Mouse (Mus musculus) forebrain, embryonic 11.5 days (tissue): ENCODE results near the gene Sprn. TPM values are rescaled to one million over a fixed set of nuclear protein-coding genes. Genes with fewer than 3 reads are reported as not detected.

ENCODE experiments used
- ATAC-seq: fragments of 200-750 bp; cut with Nextera tagmentation; replicated peaks from 2 replicates; pipeline ENCODE4 v1.8.0; 2017; ENCODE audit warnings: moderate TSS enrichment; ENCODE audit not compliant: low FRiP score
- DNase-seq: peaks from one replicate; pipeline ENCODE4 v3.0.0-alpha.2; 2017; ENCODE audit warnings: low spot score
- H3K27ac ChIP-seq: fragments of 300-500 bp; sonication (generic); 2 replicates; pipeline ENCODE4 v1.5.1; 2014; ENCODE audit warnings: low read depth, low read length
- H3K27me3 ChIP-seq: fragments of 300-500 bp; sonication (generic); 2 replicates; pipeline ENCODE4 v1.6.1; 2014; ENCODE audit warnings: mild to moderate bottlenecking, low read length, mixed read lengths; ENCODE audit not compliant: control insufficient read depth, insufficient read depth
- H3K36me3 ChIP-seq: fragments of 300-500 bp; sonication (generic); 2 replicates; pipeline ENCODE4 v1.6.1; 2014; ENCODE audit warnings: mild to moderate bottlenecking, low read length, moderate library complexity, mixed read lengths; ENCODE audit not compliant: control insufficient read depth, insufficient read depth
- H3K4me1 ChIP-seq: fragments of 300-500 bp; sonication (generic); replicated peaks from 2 replicates; pipeline ENCODE4 v1.6.1; 2014; ENCODE audit warnings: low read length, mixed read lengths; ENCODE audit not compliant: control insufficient read depth, insufficient read depth
- H3K4me2 ChIP-seq: fragments of 300-500 bp; sonication (generic); 2 replicates; pipeline ENCODE4 v1.6.1; 2014; ENCODE audit warnings: low read depth, mild to moderate bottlenecking, low read length, moderate library complexity, mixed read lengths; ENCODE audit not compliant: severe bottlenecking
- H3K4me3 ChIP-seq: fragments of 300-500 bp; sonication (generic); 2 replicates; pipeline ENCODE4 v1.5.1; 2014; ENCODE audit warnings: low read depth, low read length
- H3K9ac ChIP-seq: fragments of 300-500 bp; sonication (generic); 2 replicates; pipeline ENCODE4 v1.6.1; 2014; ENCODE audit warnings: low read length
- H3K9me3 ChIP-seq: fragments of 300-500 bp; sonication (generic); 2 replicates; pipeline ENCODE4 v1.6.1; 2016; ENCODE audit warnings: low read length, mixed read lengths; ENCODE audit not compliant: control insufficient read depth
- WGBS: fragments of 180-500 bp; shearing (Covaris S2); extraction: QIAGEN DNeasy Blood & Tissue Kit; methylation state at CpG from one replicate; pipeline ENCODE4 v1.1.7; 2014; 5-methylcytosine and 5-hydroxymethylcytosine counted together
- polyA plus RNA-seq: library from polyadenylated mRNA; unstranded; fragments of >200 nt; fragmentation: Nextera tagmentation; extraction: Ambion mirVana; gene quantifications from 2 replicates; pipeline ENCODE4 v1.2.1, GENCODE M21; 2014

Sprn gene
- polyA plus RNA-seq, 1 experiment from 2014 or later: 0.68 TPM

- Histone ChIP-seq H3K4me3 (peak within 1 kb of the TSS; percentile 37), H3K4me2 (peak within 1 kb of the TSS; percentile 73), H3K4me1 (no peaks in the 10 kb centered on the region), H3K9ac (peak within 1 kb of the TSS; percentile 68), H3K27ac (no peak within 1 kb of the TSS), H3K36me3 (no peaks in the 10 kb centered on the region; the same call in 1 of the 2 replicates), H3K27me3 (no peaks in the 10 kb centered on the region), H3K9me3 (no peaks in the 10 kb centered on the region)
- ATAC-seq (peak; percentile 91), DNase-seq (peak; percentile 86)
- WGBS: 2% methylated on average over 30 of the region's 30 CpGs
Observed at GRCm38 (mm10) chr7:140101993-140102860, 52.5 kb downstream of the Sprn start, which contains the start of gene Fuom. Gene Fuom (minus strand): TSS chr7:140102441.

DNA sequence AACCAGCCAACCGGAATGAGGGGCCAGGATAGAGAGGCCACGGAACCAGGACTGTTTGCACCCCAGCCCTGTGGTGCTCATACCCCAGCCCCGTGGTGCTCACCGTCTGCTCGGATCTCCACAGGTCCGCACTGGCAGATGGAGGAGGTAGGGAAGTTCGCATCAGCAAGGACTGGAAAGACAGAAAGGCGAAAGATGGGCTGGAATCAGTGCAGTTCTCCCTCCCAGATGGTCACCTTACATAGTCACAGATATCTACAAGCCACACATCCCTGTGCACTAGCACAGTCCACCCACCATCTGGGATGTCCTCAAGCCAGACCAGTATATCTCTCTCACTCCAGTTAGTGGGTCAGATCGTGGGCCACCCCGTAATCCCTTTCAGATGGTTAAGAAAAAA, 53.2 kb downstream of the Sprn start:
- H3K9me3 ChIP-seq: no peaks in the 10 kb centered on the region
- 81% methylated on average over 10 of the region's 10 CpGs for WGBS
- H3K27me3 ChIP-seq: no peaks in the 10 kb centered on the region
- peak overlapping the region; percentile 68 for H3K9ac ChIP-seq
- H3K4me3 ChIP-seq: peak overlapping the region; percentile 37
- no peaks in the 10 kb centered on the region; the same call in 1 of the 2 replicates for H3K36me3 ChIP-seq
- ATAC-seq (peak; percentile 51; the same call in 1 of the 2 replicates), DNase-seq (no peak)
- H3K27ac ChIP-seq: no peak overlapping the region
- no peaks in the 10 kb centered on the region for H3K4me1 ChIP-seq
- H3K4me2 ChIP-seq: peak overlapping the region; percentile 73

Other genes with a start within 250 kb of the Sprn start
- not detected in 2 replicates for gene Utf1, start 211.1 kb downstream of the Sprn start, polyA plus RNA-seq
- gene 6430531B16Rik, start 176.1 kb downstream of the Sprn start, polyA plus RNA-seq: 0.35 and 0.77 TPM in 2 replicates
- gene Adam8, start 162.3 kb downstream of the Sprn start, polyA plus RNA-seq: 3.0 and 3.6 TPM in 2 replicates
- 42.6 and 48.2 TPM in 2 replicates for gene Zfp511, start 118.5 kb downstream of the Sprn start, polyA plus RNA-seq
- gene Tubgcp2, start 118.2 kb downstream of the Sprn start, polyA plus RNA-seq: 75.6 and 78.0 TPM in 2 replicates
- gene Msx3, start 105.8 kb downstream of the Sprn start, polyA plus RNA-seq: 2.4 and 2.6 TPM in 2 replicates
- 7.2 and 7.9 TPM in 2 replicates for gene Caly, start 72.3 kb downstream of the Sprn start, polyA plus RNA-seq
- gene Prap1, start 61.5 kb downstream of the Sprn start, polyA plus RNA-seq: not detected in 2 replicates
- gene Fuom, start 52.4 kb downstream of the Sprn start, polyA plus RNA-seq: 13.5 and 15.8 TPM in 2 replicates
- gene Paox, start 39.1 kb downstream of the Sprn start, polyA plus RNA-seq: 12.4 and 13.0 TPM in 2 replicates
- gene Echs1, start 38.4 kb downstream of the Sprn start, polyA plus RNA-seq: 143 and 147 TPM in 2 replicates
- gene Mtg1, start 17.3 kb downstream of the Sprn start, polyA plus RNA-seq: 27.8 and 34.1 TPM in 2 replicates
- gene Olfr522, start 9.9 kb upstream of the Sprn start, polyA plus RNA-seq: not detected in 2 replicates
- not detected in 2 replicates for gene Olfr523, start 18.3 kb upstream of the Sprn start, polyA plus RNA-seq
- not detected in 2 replicates for gene Olfr524, start 51.1 kb upstream of the Sprn start, polyA plus RNA-seq
- 0.05 TPM in 1 of 2 replicates, not detected in the other for gene Cd163l1, start 63.4 kb upstream of the Sprn start, polyA plus RNA-seq
- not detected in 2 replicates for gene 5830411N06Rik, start 92.4 kb upstream of the Sprn start, polyA plus RNA-seq
- not detected in 2 replicates for gene Olfr525, start 166.0 kb upstream of the Sprn start, polyA plus RNA-seq
- not detected in 2 replicates for gene Olfr527, start 179.1 kb upstream of the Sprn start, polyA plus RNA-seq
- not detected in 2 replicates for gene Olfr60, start 206.8 kb upstream of the Sprn start, polyA plus RNA-seq
- gene Olfr530, start 221.5 kb upstream of the Sprn start, polyA plus RNA-seq: not detected in 2 replicates
- gene Olfr531, start 248.0 kb upstream of the Sprn start, polyA plus RNA-seq: not detected in 2 replicates